Mouse (Mus musculus) retina, postnatal 7 days (tissue): ENCODE measurements at regions not wholly inside any gene's neighbourhood (a gene's known extent, or its start where the extent isn't known, plus 50 kb on each side); places are given as distances from the start of the nearest gene placed in this dataset.
"Not testable (repeated sequence)": the region's sequence is repeated elsewhere in the genome, so short reads cannot be mapped to it uniquely, and the experiment has no call there.

Experiments
- DNase-seq: peaks from one replicate; pipeline ENCODE4 v3.0.0-alpha.2; 2012; ENCODE audit warnings: low read depth, low spot score

GRCm38 (mm10) chr13:3341416-3341815 lies 196.4 kb upstream of the Gdi2 start:
- DNase-seq, result no peak

GRCm38 (mm10) chr13:3343611-3344010 lies 194.3 kb upstream of the Gdi2 start:
- DNase-seq, result no peak

- DNase-seq, result not testable (repeated sequence)
These were observed 183.0 kb upstream of the Gdi2 start for GRCm38 (mm10) chr13:3354912-3355311.

DNA sequence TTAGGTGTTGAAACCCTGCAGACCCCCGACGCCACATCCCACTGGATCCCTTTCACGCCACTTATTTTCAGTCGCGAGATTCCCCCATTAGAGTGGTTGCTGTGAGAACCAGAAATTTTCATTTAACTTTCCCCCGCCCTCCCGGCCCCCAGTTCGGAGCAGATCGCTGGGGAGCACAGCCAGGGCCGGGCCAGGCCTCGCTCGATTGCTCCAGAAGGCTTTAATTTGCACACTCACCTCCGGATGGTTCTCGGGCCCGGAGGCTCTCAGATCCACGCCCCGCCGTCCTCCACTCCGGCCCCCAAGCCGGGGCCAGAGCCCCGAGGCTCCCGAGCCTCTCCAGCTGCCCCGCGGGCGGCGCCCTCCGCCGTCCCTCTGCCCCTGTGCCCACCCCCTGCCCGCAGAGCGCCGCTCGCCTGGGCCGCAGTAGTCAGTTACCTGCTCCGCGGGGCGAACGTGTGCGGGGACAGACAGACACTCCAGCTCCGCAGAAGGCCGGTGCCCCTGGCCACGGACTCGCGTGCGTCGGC lies 179.7 kb upstream of the Gdi2 start:
- DNase-seq, result no peak

- no peak for DNase-seq
These were observed 178.7 kb upstream of the Gdi2 start for GRCm38 (mm10) chr13:3358996-3359750.

GRCm38 (mm10) chr13:3359751-3360260 lies 178.1 kb upstream of the Gdi2 start:
- not testable (repeated sequence) for DNase-seq

DNA sequence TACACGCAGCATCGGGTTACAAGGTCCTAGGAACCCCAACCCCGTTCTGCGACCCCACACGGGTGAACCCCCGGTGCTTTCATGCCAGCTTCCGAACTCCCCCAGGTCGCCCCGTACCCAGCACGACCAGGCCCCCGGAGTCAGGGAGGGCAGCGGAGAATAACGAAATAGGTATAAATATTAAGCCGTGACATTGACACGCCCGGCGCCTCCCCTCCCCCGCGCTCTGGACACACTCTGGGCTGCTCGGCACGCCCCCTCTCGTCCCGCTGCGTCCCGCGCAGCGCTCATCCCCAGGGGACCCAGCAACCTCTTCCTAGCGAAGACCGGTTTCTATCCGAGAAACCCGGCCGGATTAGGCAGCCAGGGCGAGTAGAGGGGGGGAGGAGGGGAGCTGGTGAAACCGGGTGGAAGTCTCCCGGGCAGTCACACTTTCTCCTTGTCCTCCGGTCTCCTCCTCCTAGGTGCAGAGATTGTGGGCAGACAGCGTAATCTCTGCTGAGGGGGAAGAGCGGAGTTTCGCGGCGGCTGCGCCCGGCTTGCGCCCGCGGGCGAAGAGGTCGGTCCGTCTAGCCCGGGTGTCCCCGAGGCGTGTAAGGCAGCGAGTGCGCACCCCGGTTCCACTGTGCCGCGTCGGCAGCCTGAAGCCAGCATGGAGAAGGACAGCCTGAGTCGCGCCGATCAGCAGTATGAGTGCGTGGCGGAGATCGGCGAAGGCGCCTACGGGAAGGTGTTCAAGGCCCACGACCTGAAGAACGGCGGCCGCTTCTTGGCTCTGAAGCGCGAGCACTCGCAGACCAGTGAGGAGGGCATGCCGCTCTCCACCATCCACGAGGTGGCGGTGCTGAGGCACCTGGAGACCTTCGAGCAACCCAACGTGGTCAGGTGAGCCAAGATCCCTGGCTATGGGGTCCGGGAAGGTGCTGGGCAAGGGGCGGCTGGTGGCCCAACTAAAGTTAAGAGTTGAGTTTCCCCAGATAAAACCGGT lies 177.1 kb upstream of the Gdi2 start:
- DNase-seq, result no peak

DNA sequence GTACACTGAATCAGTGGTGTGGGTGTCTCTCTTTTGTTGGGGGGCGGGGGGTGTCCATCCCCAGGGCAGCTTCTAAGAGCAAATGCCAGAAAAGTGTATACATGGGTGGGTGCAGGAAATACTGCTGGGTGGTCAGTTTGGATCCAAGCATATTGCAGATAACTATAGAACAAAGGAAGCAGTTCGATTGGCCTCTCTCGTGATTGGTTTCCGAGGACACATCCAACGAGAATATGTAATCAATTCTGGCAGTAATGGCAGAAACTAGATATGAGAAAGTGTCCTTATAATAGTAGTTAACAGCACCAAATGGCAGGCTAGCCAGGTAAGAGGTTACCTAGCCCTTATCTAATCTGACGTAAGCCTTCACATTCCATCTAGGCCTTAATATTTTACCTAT lies 165.2 kb upstream of the Gdi2 start:
- no peak for DNase-seq

GRCm38 (mm10) chr13:3373522-3374220 lies 164.2 kb upstream of the Gdi2 start:
- not testable (repeated sequence) for DNase-seq

DNA sequence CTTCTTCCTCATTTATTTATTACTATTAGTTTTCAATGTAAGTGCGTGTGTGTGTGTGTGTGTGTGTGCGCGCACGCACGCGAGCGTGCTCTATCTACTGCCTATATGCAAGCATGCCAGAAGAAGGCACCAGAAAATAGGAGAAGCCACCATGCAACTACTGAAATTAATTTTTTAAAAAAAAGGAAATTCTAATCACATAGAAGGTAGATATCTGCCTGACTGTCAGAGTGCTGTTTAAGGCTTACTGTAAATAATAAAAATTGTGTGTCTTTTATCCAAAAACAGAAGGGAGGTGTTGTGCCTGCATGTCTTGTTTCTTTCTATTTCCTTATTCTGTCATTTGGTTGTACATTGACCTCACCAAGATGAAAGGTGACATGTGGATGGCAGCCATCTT lies 163.1 kb upstream of the Gdi2 start:
- no peak for DNase-seq

GRCm38 (mm10) chr13:3377801-3378200 lies 160.1 kb upstream of the Gdi2 start:
- not testable (repeated sequence) for DNase-seq

DNA sequence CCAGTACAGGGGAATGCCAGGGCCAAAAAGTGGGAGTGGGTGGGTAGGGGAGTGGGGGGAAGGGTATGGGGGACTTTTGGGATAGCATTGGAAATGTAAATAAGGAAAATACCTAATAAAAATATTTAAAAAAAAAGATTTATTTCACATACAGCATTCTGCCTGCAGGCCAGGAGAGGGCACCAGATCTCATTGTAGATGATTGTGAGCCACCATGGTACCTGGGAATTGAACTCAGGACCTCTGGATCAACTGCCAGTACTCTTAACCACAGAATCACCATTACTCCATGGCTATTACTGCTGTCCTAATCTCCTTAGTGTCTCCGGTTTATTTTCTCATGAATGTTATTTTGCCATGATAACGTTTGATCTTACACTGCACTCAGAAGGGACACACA lies 132.1 kb upstream of the Gdi2 start:
- not testable (repeated sequence) for DNase-seq

DNA sequence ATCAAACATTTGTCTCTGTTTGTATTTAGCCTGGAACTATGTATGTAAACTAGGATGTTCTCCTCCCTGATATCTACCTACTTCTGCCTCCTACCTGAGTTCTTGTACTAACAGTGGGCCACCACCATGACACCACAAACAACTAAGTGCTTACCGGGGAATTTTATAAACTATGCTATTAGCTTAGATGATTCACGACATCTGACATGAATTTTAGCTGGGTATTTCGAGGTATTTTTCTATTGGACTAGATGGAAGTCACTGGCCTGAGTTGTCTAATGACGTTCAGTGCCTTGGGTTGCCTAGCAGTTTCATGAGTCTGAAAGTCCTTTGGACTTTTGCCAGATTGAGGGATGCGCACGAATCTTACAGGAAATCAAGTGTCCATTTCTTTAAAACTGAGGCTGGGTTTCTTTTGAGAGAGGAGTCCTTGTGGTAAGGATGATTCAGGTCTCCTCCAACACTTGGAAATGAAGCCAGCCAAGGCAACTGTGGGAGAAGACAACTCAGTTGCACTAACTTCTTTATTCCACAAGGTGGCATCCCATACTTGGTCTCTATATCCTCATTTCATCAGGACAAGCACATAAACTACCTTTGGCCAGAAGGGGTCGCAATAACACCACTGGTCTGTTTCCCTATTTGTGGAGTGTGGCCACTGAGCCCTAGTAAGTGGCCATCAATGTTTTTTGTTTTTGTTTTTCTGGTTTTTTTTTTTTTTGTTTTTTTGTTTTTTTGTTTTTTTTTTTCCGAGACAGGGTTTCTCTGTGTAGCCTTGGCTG lies 131.4 kb upstream of the Gdi2 start:
- peak; percentile 48 for DNase-seq

DNA sequence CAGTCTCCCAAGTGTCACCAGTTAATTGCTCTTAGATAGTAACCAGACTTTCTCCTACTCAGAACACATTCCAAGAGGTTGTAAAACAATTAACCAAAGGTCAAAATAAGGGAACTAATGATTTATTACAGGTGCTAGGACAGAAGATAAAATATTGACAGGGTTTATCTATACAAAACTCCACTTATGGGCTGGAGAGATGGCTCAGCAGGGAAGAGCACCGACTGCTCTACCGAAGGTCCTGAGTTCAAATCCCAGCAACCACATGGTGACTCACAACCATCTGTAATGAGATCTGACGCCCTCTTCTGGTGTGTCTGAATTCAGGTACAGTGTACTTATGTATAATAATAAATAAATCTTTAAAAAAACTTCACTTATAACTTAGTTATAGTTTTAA lies 127.6 kb upstream of the Gdi2 start:
- not testable (repeated sequence) for DNase-seq

DNA sequence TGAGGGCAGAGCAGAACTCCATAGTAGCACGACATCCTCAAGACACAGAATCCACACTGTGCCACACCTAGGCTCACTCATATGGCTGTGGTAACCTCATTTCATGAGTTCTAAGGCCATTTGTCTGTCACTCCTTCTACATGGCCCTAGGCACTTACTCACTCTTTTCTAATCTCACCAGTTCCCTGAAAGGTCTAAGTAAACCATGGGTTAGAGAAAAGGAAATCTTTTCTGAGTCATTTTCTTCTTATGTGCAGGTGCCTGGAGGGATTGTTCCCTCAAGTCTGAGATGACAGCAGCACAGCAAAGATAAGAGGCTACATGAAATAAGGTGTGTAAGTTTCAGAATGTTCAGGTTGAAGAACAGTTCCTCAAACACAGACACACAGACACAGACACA lies 120.8 kb upstream of the Gdi2 start:
- no peak for DNase-seq

GRCm38 (mm10) chr13:3455374-3455773 lies 82.5 kb upstream of the Gdi2 start:
- not testable (repeated sequence) for DNase-seq

DNA sequence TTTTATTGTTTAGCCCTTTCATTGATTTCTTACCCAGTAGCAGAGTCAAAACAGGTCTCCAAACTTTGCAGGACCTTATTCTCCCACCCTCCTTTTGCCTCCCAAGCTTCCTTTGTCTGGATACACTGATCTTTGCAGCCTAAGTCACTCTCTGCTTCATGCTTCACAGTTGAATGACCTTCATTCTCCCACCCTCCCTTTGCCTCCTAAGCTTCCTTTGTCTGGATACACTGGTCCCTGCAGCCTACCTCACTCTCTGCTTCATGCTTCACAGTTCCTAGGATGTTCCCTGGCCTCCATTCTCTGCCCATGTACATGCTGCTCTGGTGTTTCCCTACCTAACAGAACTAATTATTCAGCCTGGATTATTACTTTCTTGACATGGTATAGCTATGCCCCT lies 61.0 kb upstream of the Gdi2 start:
- DNase-seq, result no peak

DNA sequence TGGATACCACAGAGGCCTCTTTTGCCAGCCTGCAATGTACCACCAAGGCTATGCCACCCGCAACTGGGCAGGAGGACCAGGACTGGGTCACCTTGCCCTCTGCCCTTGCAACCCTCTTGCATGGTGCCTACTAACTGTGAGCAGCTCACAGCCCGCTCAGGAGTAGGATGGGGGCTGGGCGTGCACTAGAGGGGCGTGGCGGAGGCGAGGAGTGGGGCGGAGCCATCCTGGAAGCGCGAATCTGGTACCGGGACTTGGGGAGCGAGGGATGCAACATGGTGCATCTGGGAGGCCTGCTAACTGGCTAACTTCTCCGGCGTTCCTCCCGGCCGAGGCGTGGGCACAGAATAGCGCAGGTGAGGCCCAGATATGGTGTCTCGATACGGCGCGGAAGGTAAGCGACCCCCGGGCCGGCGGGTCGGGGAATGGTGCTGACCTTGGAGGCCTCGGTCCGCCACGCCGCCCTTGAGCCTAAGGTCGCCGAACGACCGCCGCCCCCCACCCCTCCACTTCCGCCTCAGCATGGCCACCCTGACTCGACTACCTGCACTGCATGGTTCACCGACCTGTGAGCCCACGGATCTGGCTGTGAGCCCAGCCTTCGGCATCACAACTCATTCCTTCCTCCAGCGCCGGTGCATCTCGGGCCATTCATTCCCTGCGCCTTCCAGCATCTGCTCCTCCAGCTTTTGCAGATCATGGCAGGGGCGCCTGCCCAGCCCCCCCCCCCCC lies 59.7 kb upstream of the Gdi2 start:
- DNase-seq, result peak; percentile 36
